Mouse (Mus musculus) MEL (cell line): Measurements from ENCODE around the gene Snd1.

Experiments
- CTCF ChIP-seq, 3 experiments: IDR thresholded peaks in 2 of 3; conservative IDR thresholded peaks in 1 of 3; 2 replicates each; pipeline ENCODE4 v1.5.1; 2011 to 2012; ENCODE audit warnings: low read length in 3 of 3, low read depth in 2 of 3, mild to moderate bottlenecking in 2 of 3, improper control_type of control experiment in 1 of 3, inconsistent platforms in 1 of 3, mixed read lengths in 1 of 3, moderate library complexity in 1 of 3; ENCODE audit not compliant: control insufficient read depth in 1 of 3, insufficient read depth in 1 of 3, poor library complexity in 1 of 3, severe bottlenecking in 1 of 3
- GABPA ChIP-seq: IDR thresholded peaks from 2 replicates; pipeline ENCODE4 v1.6.1; 2012; ENCODE audit warnings: low read depth, mild to moderate bottlenecking, inconsistent platforms, low read length, improper control_type of control experiment, moderate library complexity
- HCFC1 ChIP-seq: IDR thresholded peaks from 2 replicates; pipeline ENCODE4 v1.6.1; 2012; ENCODE audit warnings: low read depth, mild to moderate bottlenecking, inconsistent platforms, low read length, improper control_type of control experiment, moderate library complexity
- JUND ChIP-seq: IDR thresholded peaks from 2 replicates; pipeline ENCODE4 v1.6.1; 2011; ENCODE audit warnings: low read depth, mild to moderate bottlenecking, improper control_type of control experiment, low read length
- MAX ChIP-seq: IDR thresholded peaks from 2 replicates; pipeline ENCODE4 v1.6.1; 2011; ENCODE audit warnings: low read length, improper control_type of control experiment
- MYC ChIP-seq: IDR thresholded peaks from 2 replicates; pipeline ENCODE4 v1.6.1; 2011; ENCODE audit warnings: low read depth, mild to moderate bottlenecking, low read length, improper control_type of control experiment, moderate library complexity
- POLR2A ChIP-seq, 2 experiments: IDR thresholded peaks; 2 replicates each; pipeline ENCODE4 v1.6.1; 2011 to 2012; ENCODE audit warnings: low read length in 2 of 2, mild to moderate bottlenecking in 2 of 2, control low read depth in 1 of 2, improper control_type of control experiment in 1 of 2, low read depth in 1 of 2, moderate library complexity in 1 of 2; ENCODE audit not compliant: control insufficient read depth in 1 of 2, insufficient read depth in 1 of 2, poor library complexity in 1 of 2
- RAD21 ChIP-seq: IDR thresholded peaks from 2 replicates; pipeline ENCODE4 v1.6.1; 2011; ENCODE audit warnings: mild to moderate bottlenecking, low read depth, low read length, improper control_type of control experiment
- SMC3 ChIP-seq: IDR thresholded peaks from 2 replicates; pipeline ENCODE4 v1.6.1; 2011; ENCODE audit warnings: low read depth, low read length, improper control_type of control experiment
- TBP ChIP-seq: IDR thresholded peaks from 2 replicates; pipeline ENCODE4 v1.8.0; 2011; ENCODE audit warnings: low read depth, low read length, improper control_type of control experiment
- ZC3H11A ChIP-seq: IDR thresholded peaks from 2 replicates; pipeline ENCODE4 v1.6.1; 2012; ENCODE audit warnings: low read depth, mild to moderate bottlenecking, inconsistent platforms, low read length, improper control_type of control experiment
- ZNF384 ChIP-seq: IDR thresholded peaks from 2 replicates; pipeline ENCODE4 v1.6.1; 2012; ENCODE audit warnings: low read depth, mild to moderate bottlenecking, inconsistent platforms, low read length, improper control_type of control experiment

DNA sequence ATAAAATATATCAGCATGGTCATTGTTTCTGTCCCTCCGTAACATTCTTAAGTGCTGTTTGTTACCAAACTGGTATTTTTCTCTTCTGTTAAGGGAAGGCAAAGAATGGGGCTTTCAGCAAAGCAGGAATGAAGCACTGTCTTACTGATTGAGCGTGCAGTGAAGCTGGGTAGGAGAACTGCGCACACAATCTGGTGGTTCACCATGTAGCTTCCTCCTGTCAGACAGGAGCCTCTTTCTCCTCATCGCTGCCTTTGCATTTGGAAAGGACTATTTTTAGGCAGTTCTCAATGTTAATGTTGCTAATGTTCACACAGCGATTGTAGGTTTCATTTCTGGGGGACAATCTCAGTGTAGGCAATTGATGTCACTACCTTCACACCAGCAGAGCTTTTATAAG is 194.3 kb downstream of the Snd1 start:
- no peak for TF ChIP-seq MAX
- TF ChIP-seq ZC3H11A, result no peak
- TF ChIP-seq MYC, result no peak
- TF ChIP-seq GABPA, result no peak
- TF ChIP-seq CTCF (IDR thresholded peaks at IDR 0.05 in 2 of 3, conservative IDR thresholded peaks at IDR 0.05 in 1 of 3; ENCODE audit: control insufficient read depth in 1 of 3, insufficient read depth in 1 of 3, low read depth in 2 of 3, low read length in 3 of 3, poor library complexity in 1 of 3, severe bottlenecking in 1 of 3), result no peak
- TF ChIP-seq HCFC1, result no peak
- TF ChIP-seq POLR2A (IDR thresholded peaks at IDR 0.05; ENCODE audit: control insufficient read depth in 1 of 2, insufficient read depth in 1 of 2, low read depth in 1 of 2, low read length in 2 of 2, poor library complexity in 1 of 2), result no peak
- no peak for TF ChIP-seq RAD21
- no peak for TF ChIP-seq SMC3
- no peak for TF ChIP-seq ZNF384
- no peak for TF ChIP-seq TBP
- TF ChIP-seq JUND, result no peak
